8 mouse cellular contexts compared by ENCODE assay signal in the genomic region with DNA sequence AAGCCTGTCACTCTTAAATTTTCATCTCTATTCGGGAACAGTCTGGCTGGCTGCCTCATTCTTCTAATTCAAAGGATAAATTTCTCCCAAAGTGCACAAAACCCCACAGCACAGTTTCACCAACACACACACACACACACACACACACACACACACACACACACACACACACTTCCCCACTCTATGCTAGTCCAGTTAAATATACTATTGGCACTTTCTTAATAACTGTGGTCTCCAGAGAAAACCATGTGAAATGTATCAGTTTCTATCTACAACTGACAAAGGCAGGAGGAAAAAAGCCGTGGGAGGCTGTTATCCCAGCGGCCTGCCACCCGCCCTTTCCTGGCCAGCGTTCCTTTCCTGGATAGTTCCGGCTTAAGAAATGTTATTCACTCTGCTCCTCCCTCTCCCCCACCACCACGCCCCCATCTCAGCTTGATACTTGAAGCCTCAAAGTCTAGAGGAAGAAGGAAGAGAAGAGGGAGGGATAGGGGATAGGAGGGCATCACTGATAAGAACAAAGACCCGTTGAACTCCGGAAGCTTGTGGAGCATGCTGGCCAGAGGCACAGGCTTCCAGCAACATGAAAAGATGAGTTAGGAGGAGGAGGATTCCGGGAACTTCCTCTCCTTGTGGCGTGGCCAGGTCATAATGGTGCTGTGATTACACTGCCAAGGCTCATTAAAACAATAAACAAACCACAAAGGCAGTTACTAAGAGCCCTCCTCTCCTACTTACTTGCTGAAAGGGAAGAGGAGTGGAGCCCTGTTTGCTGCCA.
DNase-seq lines count a peak whose midpoint lies in the region; ATAC-seq lines count a peak whose summit lies in the region.

No protein-coding gene starts in this region.

- WGBS in embryonic facial prominence, embryonic 11.5 days = 4% methylated on average over 11 of the region's 11 CpGs
- WGBS in heart, embryonic 13.5 days = 4% methylated on average over 11 of the region's 11 CpGs
- WGBS in kidney, embryonic 14.5 days = 4% methylated on average over 11 of the region's 11 CpGs
- WGBS in lung, embryonic 15.5 days = 4% methylated on average over 11 of the region's 11 CpGs

- no peaks in the 10 kb centered on the region for H3K4me1 ChIP-seq in embryonic facial prominence, embryonic 11.5 days (ENCODE audit: control insufficient read depth, insufficient read depth, low read length)
- no peaks in the 10 kb centered on the region for H3K4me1 ChIP-seq in heart, embryonic 13.5 days
- H3K4me1 ChIP-seq in kidney, embryonic 14.5 days (ENCODE audit: control insufficient read depth, insufficient read depth, low read length) = no peaks in the 10 kb centered on the region
- peaks cover 13% of the 10 kb centered on the region for H3K4me1 ChIP-seq in lung, embryonic 15.5 days

- H3K4me2 ChIP-seq in embryonic facial prominence, embryonic 11.5 days (ENCODE audit: low read depth, low read length) = peak overlapping the region; percentile 42
- peak overlapping the region; percentile 68 for H3K4me2 ChIP-seq in heart, embryonic 13.5 days
- H3K4me2 ChIP-seq in kidney, embryonic 14.5 days (replicated peaks; ENCODE audit: low read depth, low read length) = peak overlapping the region; percentile 38; the same call in 1 of the 2 replicates
- peak overlapping the region; percentile 45 for H3K4me2 ChIP-seq in lung, embryonic 15.5 days

- H3K9me3 ChIP-seq in embryonic facial prominence, embryonic 11.5 days (replicated peaks; ENCODE audit: control insufficient read depth, low read length) = no peaks in the 10 kb centered on the region
- no peaks in the 10 kb centered on the region for H3K9me3 ChIP-seq in heart, embryonic 13.5 days
- no peaks in the 10 kb centered on the region for H3K9me3 ChIP-seq in kidney, embryonic 14.5 days (ENCODE audit: control insufficient read depth, low read length)
- H3K9me3 ChIP-seq in lung, embryonic 15.5 days = no peaks in the 10 kb centered on the region

- ATAC-seq in embryonic facial prominence, embryonic 11.5 days (replicated peaks; ENCODE audit: insufficient number of reproducible peaks, low FRiP score, low TSS enrichment, low read depth) = peak; percentile 39; the same call in 1 of the 2 replicates
- ATAC-seq in heart, embryonic 13.5 days (ENCODE audit: extremely low read depth, insufficient number of reproducible peaks, low FRiP score, low TSS enrichment) = peak; percentile 58; the same call in 1 of the 2 replicates
- peak; percentile 94 for ATAC-seq in kidney, embryonic 14.5 days (ENCODE audit: low FRiP score, low TSS enrichment)
- peak; percentile 89; the same call in 1 of the 2 replicates for ATAC-seq in lung, embryonic 15.5 days (ENCODE audit: borderline replicate concordance, extremely low read depth, low FRiP score, low TSS enrichment)

- no peak overlapping the region for H3K27ac ChIP-seq in embryonic facial prominence, embryonic 11.5 days (replicated peaks; ENCODE audit: low read depth, low read length)
- peak overlapping the region; percentile 49 for H3K27ac ChIP-seq in heart, embryonic 13.5 days (replicated peaks)
- peak overlapping the region; percentile 87 for H3K27ac ChIP-seq in kidney, embryonic 14.5 days (ENCODE audit: low read depth, low read length)
- peak overlapping the region; percentile 69 for H3K27ac ChIP-seq in lung, embryonic 15.5 days

- H3K27me3 ChIP-seq in embryonic facial prominence, embryonic 11.5 days (ENCODE audit: control insufficient read depth, insufficient read depth, low read length) = no peaks in the 10 kb centered on the region
- H3K27me3 ChIP-seq in heart, embryonic 13.5 days (replicated peaks) = no peaks in the 10 kb centered on the region
- H3K27me3 ChIP-seq in kidney, embryonic 14.5 days (ENCODE audit: control insufficient read depth, insufficient read depth, low read length) = no peaks in the 10 kb centered on the region
- no peaks in the 10 kb centered on the region for H3K27me3 ChIP-seq in lung, embryonic 15.5 days

- DNase-seq in R1 (ENCODE audit: low read depth, low spot score) = peak; percentile 98
- DNase-seq in embryonic facial prominence, embryonic 11.5 days (ENCODE audit: low spot score) = peak; percentile 79
- peak; percentile 54 for DNase-seq in ovary, adult 18-20 months (ENCODE audit: low spot score)
- no peak for DNase-seq in thymus, postnatal 14 days
- no peak for DNase-seq in thymus, postnatal 0 days (ENCODE audit: low spot score)

- H3K36me3 ChIP-seq in embryonic facial prominence, embryonic 11.5 days (replicated peaks; ENCODE audit: control insufficient read depth, insufficient read depth, low read depth, low read length) = no peaks in the 10 kb centered on the region
- no peaks in the 10 kb centered on the region for H3K36me3 ChIP-seq in heart, embryonic 13.5 days
- H3K36me3 ChIP-seq in kidney, embryonic 14.5 days (ENCODE audit: control insufficient read depth, insufficient read depth, low read length) = no peaks in the 10 kb centered on the region
- no peaks in the 10 kb centered on the region for H3K36me3 ChIP-seq in lung, embryonic 15.5 days

- no peak overlapping the region for H3K4me3 ChIP-seq in embryonic facial prominence, embryonic 11.5 days (ENCODE audit: low read depth, low read length)
- H3K4me3 ChIP-seq in heart, embryonic 13.5 days = peak overlapping the region; percentile 39
- H3K4me3 ChIP-seq in kidney, embryonic 14.5 days (ENCODE audit: low read length) = peak overlapping the region; percentile 13; the same call in 1 of the 2 replicates
- no peak overlapping the region for H3K4me3 ChIP-seq in lung, embryonic 15.5 days

- peak overlapping the region; percentile 48 for H3K9ac ChIP-seq in embryonic facial prominence, embryonic 11.5 days (replicated peaks; ENCODE audit: low read length)
- H3K9ac ChIP-seq in heart, embryonic 13.5 days = no peak overlapping the region; the same call in 1 of the 2 replicates
- H3K9ac ChIP-seq in kidney, embryonic 14.5 days (ENCODE audit: low read depth, low read length) = no peak overlapping the region; the same call in 1 of the 2 replicates
- H3K9ac ChIP-seq in lung, embryonic 15.5 days = no peak overlapping the region

Comparison
In these comparisons a context has a peak if more than half of its experiments do, and no peak if none do; other contexts are left out.
1. DNase-seq: peak in R1 (single experiment), embryonic facial prominence, embryonic 11.5 days (single experiment) and ovary, adult 18-20 months (single experiment); none in thymus, postnatal 14 days (single experiment) and thymus, postnatal 0 days (single experiment).
2. ATAC-seq: peak in every context shown above with its lines; median percentile 94 in kidney, embryonic 14.5 days; 89 in lung, embryonic 15.5 days; 58 in heart, embryonic 13.5 days; 39 in embryonic facial prominence, embryonic 11.5 days.
3. H3K4me3 ChIP-seq: peak in heart, embryonic 13.5 days (single experiment) and kidney, embryonic 14.5 days (single experiment); none in embryonic facial prominence, embryonic 11.5 days (single experiment) and lung, embryonic 15.5 days (single experiment).
4. Peak in every context shown above with its lines, with median percentiles within 50 percentile points of each other: H3K4me2 ChIP-seq.